Mouse (Mus musculus): ENCODE data around the gene Slc40a1.

Gene Slc40a1

DNA sequence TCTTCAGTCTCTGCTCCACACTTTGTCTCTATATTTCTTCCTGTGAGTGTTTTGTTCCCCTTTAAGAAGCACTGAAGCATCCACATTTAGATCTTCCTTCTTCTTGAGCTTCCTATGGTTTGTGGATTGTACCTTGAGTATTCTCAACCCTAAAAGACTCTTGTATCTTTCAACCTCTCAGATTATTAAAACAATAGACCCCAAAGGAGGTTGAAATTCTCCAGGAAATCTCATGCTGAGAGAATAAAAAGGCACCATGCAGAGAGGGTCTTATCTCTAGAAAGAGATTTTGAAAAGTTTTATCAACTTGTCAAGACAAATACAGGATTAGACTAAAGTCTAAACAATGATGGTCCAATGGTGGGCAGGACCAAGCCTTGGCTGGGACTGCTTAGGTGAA, 42.9 kb downstream of the Slc40a1 start:
- DNase-seq (ENCODE audit: low spot score) = no peak

DNA sequence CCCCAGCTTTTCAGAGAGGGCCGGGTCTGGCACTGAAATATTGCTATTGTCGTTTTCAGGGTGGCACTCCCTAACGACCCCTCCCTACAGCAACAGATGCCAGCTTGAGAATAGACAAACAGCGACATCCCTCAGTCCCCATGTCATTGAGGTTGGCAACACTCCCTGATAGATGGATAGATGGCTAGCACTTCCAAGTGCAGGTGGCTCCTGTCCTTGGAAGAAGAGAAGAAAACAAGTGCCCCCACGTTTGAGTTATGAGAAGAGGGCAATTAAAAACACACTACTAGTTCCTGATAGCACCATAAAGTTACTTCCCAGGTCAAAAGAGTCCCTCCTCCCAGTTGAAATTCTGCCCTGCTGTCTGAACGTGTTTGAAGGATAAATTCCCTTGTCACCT, 44.2 kb downstream of the Slc40a1 start:
- DNase-seq (ENCODE audit: low spot score) = no peak

DNA sequence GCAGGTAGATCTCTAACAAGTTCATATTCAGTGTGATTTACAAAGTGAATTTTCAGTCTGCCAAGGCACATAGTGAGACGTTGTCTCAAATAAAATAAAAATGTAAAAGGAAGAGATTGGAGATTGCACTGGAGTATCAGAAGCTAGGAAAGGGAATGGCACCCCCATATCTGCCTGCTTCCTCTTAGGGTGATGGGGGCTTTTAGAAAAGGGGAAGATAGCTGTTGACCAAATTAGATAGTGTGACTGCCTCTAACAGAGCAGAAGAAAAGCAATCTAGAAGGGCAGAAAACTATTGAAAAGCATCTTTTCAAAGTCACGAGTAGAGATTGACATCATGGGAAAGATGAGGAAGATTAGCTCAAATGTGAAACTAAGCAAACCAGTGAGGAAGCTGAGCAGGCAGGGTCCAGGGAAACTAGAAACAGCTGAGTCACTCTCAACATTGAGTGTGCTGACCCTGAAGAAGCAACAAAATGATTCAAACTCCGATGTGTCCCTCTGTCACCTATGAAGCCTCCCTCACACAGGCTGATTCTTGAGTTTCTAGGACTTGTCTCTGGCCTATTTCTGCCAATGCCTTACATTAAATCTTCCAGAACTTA, 45.0 kb downstream of the Slc40a1 start:
- DNase-seq (ENCODE audit: low spot score) = no peak

DNA sequence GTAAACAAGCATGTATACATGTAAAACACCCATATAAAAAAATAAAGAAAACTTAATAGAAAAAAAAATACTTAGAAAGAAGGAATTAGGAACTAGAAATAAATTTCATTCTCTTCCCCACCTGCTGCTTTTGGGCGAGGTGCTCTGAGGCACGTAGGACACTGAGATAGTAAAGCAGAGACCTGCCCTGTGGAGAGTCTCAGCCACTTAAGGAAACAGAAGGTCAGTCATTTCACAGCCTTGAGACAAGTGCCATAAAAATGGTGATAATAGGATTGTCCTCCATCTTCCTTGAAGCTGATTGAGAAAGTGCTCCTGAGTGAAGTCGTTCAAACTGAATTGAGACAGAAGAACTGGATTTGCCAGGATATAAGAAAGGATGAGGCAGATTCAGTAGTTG, 48.9 kb downstream of the Slc40a1 start:
- DNase-seq (ENCODE audit: low spot score) = no peak

DNA sequence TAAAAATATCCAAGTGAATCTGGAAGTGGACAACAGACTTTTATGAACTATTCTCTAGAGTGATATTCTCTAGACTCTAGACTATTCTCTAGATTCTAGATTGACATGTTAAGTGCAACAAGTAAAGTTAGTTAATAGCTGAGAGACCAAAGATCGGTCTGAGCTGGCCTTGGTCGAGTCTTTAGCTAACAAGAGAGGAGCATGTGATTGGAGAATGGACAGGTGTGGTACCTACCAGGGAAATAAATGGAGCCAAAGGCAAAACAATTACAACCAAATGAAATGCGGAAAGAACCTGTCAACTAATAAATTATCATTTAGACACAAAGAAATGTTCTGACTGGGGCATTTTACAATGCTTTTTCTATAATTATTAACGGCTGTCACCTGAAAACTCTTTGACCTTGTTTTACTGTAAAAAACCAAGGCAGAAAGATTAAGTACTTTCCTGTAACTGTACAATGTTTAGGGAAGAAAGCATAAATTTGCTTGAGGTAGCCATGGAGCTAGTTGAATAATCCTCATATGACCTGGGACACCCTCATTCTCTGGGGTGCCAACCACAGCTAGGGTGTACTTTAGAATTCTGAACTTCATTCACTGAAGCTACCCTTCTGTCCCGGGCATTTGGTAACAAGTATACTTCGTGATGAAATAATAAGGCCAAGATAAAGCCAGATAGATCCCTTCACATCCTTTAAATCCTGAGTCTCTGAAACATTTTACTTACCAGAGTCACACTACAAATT, 49.7 kb downstream of the Slc40a1 start:
- no peak for DNase-seq (ENCODE audit: low spot score)

DNA sequence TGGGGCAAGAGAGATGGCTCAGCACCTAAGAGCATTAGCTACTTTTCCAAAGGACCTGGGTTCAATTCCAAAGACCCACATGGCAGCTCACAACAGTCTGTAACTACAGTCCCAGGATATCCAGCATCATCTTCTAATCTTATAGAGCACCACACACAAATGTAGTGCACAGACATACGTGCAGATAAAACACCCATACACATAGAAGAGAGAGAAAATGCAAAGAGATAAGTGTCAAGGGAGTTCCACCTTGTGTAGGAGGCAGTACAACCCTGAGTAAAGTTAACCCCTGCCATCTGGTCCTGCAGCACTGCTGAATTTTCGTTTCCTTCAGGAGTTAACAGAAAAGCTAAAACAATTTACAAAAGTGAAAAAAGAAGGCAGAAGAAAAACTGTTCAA, 50.7 kb downstream of the Slc40a1 start:
- DNase-seq (ENCODE audit: low spot score) = no peak

DNA sequence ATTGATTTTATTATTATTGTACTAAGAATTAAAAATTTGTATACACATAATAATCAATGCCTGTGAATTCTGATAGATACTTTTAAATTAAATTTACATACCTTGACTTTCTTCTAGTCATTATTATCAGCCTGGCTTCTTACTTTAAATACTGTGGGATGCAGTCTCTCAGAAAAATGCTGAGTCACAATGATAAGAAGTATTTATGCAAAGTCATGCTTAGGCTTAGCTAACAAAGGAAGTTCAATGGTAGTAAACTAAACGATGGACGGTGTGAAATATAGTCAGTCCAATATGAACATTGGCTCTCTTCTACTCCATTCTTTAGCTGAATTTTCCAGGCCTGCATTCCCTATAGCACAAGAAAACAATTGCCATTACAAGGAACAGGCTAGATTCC, 53.1 kb downstream of the Slc40a1 start:
- no peak for DNase-seq (ENCODE audit: low spot score)

DNA sequence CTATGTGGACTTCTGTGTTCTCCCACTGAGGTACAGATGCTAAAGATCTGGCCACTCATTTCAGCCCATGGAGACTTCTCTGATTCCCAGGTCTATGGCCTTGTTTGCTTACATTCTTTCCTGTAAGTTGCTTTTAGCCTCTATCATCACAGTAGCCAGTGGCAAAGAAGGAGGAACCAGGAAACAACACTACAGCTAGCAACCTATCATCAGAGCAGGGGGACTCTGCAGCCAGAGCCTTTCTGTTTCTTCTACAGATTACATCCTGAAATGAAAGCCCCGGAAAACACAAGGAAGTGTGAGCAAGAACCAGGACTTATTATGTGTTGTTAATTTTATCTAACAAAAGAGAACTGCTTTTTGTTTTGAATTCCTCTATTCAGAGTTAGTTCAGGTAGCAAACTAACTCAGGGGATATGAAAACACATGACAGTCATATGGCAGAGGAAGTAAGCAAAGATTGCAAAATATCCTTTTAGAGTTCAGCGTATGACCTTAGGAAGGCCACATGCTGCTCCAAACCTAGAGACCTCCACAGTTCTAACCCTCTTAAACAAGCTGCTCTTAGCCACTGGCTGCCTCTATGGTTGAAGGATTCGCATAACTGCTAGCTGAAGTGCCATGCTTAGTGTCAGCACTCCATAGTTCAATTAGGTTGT, 57.7 kb downstream of the Slc40a1 start:
- DNase-seq (ENCODE audit: low spot score) = no peak

DNA sequence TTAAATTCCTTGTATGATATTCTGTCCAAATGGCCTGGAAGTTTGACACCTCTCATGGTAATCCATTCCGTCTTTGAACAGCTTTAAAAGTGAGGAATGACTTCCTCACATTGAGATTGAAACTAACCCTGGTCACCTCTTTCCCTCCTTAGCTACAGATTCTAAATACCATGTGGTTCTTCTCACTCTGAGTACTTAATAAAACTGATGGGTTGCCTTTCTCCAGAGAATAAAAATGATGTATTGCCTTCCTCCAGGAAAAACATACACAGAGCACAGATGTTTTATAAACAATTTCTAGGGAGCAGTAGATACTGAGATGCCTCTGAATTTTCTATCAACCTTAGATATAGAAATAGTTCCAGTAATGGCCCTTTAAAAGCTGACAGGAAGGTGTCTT, 58.3 kb downstream of the Slc40a1 start:
- no peak for DNase-seq (ENCODE audit: low spot score)

DNA sequence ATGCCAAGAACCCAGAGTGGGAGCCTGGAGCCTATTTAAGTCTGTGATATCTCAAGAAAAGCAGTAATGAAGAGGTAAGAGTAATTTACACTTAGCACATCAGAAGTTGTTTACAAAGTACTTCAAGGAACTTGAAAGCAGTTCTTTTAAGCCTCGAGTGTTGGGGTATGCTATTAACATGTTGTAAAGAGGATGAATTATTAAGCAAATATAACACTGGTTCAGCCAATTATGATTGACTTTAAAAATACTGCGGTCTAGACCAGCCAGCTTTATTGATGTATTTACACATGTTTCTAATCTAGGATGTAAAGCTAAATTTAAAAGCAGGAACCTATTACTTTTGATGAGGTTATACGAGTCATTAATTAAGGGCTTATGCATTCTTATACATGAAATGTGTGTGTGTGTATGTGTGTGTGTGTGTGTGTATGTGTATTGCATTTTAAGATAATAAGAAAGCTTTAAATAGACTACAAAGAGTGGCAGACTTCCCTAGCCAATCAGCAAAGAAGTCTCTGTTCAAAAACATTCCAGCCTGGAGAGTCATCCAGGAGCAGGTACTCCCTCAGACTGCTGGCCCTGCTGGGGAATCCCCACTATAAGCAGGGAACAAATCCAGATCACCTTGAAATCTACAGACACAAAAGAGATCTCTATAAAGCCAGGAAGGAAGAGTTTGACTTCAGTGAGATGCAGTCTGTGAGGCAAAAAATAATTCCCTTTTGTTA, 59.9 kb downstream of the Slc40a1 start:
- no peak for DNase-seq (ENCODE audit: low spot score)

DNA sequence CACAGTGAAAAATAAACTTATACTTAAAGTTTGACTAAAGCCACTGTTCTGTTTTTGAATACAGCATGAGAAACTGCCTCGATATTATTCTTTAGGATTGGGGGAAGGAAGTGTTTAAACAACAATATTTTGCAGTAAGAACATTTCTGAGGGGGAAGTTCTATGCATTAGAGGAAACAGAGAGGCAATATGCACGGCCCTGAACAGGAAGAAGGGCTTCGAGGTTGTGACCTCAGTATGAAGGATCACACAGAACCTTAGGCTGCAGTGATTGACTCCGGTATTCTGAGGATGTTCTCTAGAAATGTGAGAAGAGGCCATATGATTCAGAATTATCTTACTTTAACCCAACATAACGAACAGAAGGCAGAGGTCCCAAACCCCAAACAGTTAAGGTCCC, 60.6 kb downstream of the Slc40a1 start:
- no peak for DNase-seq (ENCODE audit: low spot score)

DNA sequence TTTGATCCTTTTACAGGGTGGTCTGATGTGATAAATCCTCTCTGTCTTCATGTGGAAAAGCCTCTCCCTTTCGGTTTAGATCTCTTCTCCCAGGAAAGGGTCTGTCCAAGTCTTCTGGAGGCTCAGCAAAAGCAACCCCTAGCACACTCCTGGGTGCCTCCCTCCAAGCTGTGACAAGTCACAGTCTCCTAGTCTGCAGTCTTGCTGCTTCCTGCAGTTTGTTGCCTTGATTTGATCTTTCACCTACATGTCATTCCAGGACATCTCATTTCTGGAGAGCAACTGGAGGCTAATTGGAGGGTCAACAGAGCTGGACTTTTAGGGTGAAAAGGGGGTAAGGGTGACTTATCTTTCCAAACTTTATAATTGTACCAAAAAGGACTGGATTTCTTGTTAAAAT, 61.0 kb downstream of the Slc40a1 start:
- no peak for DNase-seq (ENCODE audit: low spot score)

DNA sequence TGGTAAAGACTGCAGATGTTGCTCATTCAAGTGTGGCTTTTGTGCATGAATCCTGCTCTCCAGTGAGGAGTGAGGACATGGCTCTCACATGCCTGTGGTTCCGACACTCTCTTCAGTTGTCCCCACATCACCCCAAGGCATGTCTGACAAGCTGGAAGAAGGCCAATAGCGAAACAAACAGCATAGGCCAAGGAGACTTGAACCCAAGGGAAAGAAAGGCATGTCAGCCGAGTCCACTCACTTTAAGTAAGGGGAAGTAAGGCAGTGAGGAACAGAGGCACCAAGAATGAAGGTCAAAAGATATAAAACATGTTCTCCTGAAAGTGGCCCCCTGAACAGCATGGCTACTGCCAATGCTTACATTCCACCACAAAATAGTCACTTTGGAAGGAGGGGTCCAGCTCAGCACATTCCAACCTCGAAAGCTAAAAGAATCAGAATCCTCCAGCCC, 61.7 kb downstream of the Slc40a1 start:
- no peak for DNase-seq (ENCODE audit: low spot score)

DNA sequence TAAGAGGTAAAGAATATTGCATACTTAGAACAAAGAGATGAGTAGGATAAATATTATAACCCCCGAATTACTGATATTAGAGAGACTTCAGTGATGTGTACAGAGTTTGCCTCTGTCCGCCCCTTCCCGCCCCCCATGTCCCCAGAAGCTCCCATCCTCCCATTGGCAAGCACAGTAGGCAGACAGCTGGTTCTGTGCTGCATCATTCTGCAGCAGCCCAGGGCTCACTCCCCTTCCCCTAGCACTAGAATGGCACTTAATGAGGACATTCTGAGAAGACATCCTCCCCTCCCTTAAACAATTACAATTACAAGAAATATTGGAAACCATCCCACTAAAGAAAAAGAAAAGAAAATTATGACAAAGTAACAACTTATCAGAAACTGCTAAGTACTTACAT, 62.7 kb downstream of the Slc40a1 start:
- DNase-seq (ENCODE audit: low spot score) = no peak

DNA sequence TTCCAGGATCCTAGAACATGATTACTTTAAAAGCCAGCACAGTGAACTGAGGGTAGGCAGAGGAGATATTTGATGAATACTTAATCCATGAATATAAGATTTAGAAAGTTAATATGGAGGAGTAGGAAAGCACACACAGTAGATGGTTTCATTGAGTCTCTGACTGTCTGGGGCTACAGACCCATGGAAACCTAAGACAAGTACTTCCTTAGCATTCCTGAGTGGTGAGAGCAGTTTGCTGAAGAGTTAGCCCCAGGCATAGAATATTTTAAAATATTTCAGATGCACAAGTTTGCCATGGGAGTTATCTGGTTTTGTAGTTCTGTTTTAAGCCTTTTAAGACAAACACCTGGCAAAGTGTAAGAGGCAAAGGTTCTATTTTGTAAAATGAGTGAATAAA, 65.2 kb downstream of the Slc40a1 start:
- DNase-seq (ENCODE audit: low spot score) = no peak

DNA sequence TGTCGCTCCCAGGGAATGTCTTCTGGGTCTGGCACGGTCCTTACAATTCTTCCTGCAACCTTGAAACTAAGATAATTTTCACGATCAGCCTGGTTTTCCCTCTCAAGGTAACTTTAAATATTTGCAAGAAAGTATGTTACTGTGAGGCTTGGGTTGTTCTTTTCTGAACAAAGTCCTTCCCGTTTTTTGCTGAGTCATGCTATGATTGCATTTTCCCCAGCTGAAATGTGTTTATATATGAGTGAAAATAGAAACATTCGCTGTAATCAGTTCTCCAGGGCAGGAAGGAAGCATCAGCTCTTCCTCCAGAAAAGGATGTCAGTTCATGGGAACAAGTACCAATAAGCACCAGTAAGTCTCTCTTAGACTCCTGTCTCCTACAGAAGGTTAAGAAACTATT, 66.0 kb downstream of the Slc40a1 start:
- DNase-seq (ENCODE audit: low spot score) = no peak

All from layer of hippocampus, adult 9-10 months (tissue).